Mouse (Mus musculus): ENCODE data around the gene Olfr694.
A peak's percentile ranks its signal among the peaks of the same experiment; 100 is the strongest.
"Not testable (repeated sequence)": the region's sequence is repeated elsewhere in the genome, so short reads cannot be mapped to it uniquely, and the experiment has no call there.

The Olfr694 gene

GRCm38 (mm10) chr7:106691714-106692113 lies at the start of gene Olfr694:
TSS of gene Olfr694 (minus strand) at chr7:106691814.
- no peak for DNase-seq

DNA sequence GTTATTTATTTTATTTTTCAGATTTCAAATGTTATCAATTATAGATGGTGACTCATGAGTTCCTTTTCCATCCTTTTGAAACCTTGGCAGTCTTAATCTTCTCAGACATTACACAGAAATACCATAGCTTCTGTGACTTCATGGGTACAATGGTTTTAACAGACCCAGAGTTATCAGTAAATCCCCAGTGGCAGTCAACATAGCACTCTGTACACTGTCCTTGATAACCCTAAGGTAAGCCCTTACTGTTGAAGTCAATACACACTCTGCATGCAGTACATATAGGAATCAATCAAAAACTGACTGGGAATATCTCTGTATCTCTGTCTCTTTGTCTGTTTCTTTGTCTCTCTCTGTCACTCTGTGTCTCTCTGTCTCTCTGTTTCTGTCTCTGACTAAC lies 45.4 kb upstream of the Olfr694 start:
- no peak for DNase-seq

- DNase-seq, result no peak
These were observed 42.1 kb upstream of the Olfr694 start for GRCm38 (mm10) chr7:106733717-106734116.

DNA sequence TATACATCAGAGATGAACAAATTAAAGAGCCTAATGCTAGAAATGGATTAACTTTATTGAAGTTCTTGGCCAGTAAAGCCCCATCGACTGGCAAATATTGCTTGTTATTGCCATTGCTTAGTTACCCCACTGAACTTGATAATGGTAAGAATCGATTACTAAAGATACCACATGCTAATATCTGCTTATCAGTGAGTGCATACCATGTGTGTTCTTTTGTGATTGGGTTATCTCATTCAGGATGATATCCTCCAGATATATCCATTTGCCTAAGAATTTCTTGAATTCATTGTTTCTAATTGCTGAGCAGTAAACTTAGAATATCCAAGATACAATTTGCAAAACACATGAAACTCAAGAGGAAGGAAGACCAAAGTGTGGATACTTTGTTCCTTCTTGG lies 34.0 kb upstream of the Olfr694 start:
- not testable (repeated sequence) for DNase-seq

DNA sequence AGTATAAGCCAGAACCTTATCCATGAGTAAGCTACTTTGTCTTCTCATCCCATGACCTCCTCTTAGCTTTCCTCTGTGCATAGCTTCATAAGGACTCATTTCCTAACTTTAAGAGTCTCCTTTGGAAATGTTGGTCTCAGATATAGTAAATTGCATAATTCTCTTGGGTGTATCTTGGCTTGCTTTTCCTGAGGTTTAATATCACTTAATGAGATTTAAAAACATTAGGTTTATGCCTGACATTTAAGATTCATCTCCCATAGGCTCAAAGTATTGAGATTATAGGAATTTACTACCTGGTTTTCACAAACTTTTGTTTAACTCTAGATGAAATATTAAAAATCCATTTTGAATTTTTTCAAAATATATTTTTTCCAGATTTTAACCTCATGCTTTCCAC lies 24.7 kb upstream of the Olfr694 start, which contains the start of gene Olfr695:
Olfr695 (minus strand) TSS at position 101 of the 400 bp plus-strand sequence.
- no peak for DNase-seq

- no peak for DNase-seq
These were observed 19.8 kb upstream of the Olfr694 start for GRCm38 (mm10) chr7:106711463-106711862.

DNA sequence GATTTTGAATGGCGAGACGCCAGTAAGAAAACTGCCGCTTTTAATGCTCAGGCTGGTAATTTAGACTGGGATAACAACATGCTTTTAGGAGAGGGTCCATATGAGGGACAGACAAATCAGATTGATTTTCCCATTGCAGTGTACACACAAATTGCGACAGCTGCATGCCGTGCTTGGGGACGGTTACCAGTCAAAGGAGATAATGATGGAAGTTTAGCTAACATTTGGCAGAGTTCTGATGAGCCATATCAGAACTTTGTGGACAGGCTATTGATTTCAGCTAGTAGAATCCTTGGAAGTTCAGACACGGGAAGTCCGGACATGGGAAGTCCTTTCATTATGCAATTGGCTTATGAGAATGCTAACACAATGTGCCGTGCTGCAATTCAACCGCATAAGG lies 16.1 kb upstream of the Olfr694 start:
- DNase-seq, result not testable (repeated sequence)

DNA sequence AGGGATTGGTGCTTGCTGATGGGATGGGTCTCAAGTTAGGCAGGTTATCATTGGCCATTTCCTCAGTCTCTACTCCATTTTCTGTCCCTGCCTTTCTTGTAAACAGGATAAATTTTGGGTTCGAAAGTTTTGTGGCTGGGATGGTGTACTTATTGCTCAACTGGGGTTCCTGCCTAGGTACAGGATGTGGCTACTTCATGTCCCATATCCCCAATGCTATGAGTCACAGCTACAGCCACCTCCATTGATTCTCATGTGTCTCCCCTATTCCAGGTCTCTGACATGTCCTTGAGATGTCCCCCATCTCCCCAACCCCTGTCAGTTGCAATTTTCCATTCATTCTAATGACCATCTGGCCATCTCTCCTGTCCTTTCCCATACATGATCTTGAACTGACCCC lies 5.3 kb upstream of the Olfr694 start:
- no peak for DNase-seq

DNA sequence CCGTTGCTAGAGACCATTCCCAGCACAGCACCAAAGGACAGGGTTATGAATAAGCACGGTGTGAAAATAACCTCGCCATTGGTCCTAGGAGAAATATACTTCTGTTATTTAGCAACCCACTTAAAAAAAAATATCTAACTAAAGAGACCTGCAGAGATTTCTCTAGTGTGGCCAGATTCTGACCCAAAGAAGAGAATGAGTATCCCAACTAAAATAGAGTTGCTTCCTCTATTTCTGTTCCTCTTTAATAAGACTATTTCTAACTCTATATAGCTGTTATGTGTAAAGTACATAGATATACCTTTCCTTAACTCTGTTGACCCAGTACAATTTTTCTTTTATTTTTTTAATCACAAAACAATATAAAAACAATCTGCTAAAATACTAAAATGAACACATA lies 1.4 kb upstream of the Olfr694 start:
- no peak for DNase-seq

- DNase-seq, result no peak
These were observed 6.2 kb downstream of the Olfr694 start for GRCm38 (mm10) chr7:106685382-106685781.

GRCm38 (mm10) chr7:106680484-106680883 lies 11.1 kb downstream of the Olfr694 start, which contains the start of gene Olfr693:
TSS of gene Olfr693 (minus strand) at chr7:106680584.
- DNase-seq, result no peak

- DNase-seq, result no peak
These were observed 39.3 kb downstream of the Olfr694 start for GRCm38 (mm10) chr7:106652344-106652652.

DNA sequence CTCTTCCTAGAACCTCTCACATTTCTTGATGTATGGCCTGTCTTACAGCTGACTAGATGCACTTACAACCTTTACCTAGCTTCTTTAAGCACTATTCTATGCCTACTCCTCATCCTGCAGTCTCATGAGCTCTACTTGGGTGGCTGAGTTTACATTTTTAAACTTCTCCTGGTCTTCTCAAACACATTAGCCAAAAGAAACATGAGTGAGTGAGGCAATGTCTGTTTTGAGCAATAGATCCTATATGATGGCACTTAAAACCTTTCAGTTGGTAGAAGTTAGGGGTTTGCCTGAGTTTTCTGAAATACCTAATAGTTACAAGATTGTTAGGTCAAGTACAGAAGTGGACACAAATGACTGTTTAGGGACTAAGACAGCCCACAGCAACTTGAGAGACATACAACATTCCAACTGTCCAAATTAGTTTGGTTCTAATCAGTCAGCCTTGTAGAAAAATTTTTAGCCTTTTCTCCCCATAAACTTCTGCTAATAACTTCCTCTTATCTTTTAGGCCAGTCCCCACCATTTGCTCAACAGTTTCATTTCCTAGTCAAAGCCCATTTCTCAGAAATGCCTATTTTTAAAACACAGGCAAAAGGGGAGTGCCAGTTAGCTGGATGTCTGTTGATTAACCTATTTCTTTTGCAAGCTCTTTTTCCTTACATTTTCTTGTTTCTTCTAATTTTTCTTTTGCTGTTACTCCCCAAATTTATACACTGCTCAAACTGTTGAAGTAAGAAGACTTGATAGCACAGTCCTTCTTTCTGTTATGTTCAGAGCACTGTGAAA lies 39.9 kb downstream of the Olfr694 start:
- DNase-seq, result no peak

DNA sequence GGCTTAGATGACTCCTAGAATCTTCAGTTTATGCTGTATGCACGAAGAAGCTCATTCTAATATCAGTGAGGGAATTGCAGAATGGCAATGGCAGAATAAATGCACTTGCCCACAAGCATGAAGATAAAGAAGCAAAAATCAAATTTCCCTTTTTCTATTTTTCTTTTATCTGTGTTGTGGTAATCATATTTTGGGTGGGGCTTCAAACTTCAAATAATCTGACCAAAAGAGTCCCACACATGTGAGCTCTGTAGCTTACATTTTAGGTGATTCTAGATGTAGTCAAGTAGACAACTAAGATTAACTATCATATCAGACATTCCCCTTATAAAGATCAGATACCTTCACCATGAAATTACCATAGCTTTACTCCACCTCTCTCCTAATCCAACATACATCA lies 41.8 kb downstream of the Olfr694 start:
- DNase-seq, result no peak

- no peak for DNase-seq
These were observed 46.4 kb downstream of the Olfr694 start for GRCm38 (mm10) chr7:106645261-106645660.

- peak; percentile 33 for DNase-seq
These were observed 47.3 kb downstream of the Olfr694 start for GRCm38 (mm10) chr7:106644222-106644870.

DNA sequence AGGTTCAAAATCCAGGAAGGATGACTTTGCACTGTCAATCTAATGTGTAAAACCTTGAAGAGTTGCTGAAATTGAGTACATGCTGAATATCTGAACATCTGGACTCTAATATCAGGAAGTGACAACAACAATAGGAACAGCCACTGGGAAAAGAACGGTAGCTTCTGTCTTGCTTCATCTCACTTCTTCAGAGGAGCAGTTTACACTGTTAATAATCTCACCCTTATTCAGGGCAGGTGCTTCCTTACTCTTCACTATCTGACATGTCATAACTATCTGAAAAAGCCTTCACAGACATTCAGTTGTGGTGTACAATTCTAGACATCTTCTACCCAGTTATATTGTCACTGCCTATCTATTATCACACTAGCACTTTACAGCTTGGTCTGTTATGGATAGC lies 50.8 kb downstream of the Olfr694 start:
- no peak for DNase-seq

GRCm38 (mm10) chr7:106635560-106635959 lies 56.1 kb downstream of the Olfr694 start:
- DNase-seq, result no peak

Measured in thymus, postnatal 25 days (tissue).